Mouse (Mus musculus) neural tube, embryonic 13.5 days (tissue): ENCODE results near the gene Top2a. TPM values are rescaled to one million over a fixed set of nuclear protein-coding genes. Genes with fewer than 3 reads are reported as not detected.

Experiments
- ATAC-seq: fragments of 200-750 bp; cut with Nextera tagmentation; 2 replicates; pipeline ENCODE4 v1.8.0; 2017; ENCODE audit warnings: low read depth, mild to moderate bottlenecking, moderate TSS enrichment, moderate library complexity
- H3K27ac ChIP-seq: fragments of 300-500 bp; sonication (generic); replicated peaks from 2 replicates; pipeline ENCODE4 v1.5.1; 2015; ENCODE audit warnings: moderate library complexity, mild to moderate bottlenecking, inconsistent platforms
- H3K27me3 ChIP-seq: fragments of 300-500 bp; sonication (generic); 2 replicates; pipeline ENCODE4 v1.6.1; 2015; ENCODE audit warnings: mild to moderate bottlenecking, inconsistent platforms
- H3K36me3 ChIP-seq: fragments of 300-500 bp; sonication (generic); 2 replicates; pipeline ENCODE4 v1.6.1; 2015; ENCODE audit warnings: mild to moderate bottlenecking, inconsistent platforms
- H3K4me1 ChIP-seq: fragments of 300-500 bp; sonication (generic); replicated peaks from 2 replicates; pipeline ENCODE4 v1.6.1; 2015; ENCODE audit warnings: inconsistent platforms
- H3K4me2 ChIP-seq: fragments of 300-500 bp; sonication (generic); 2 replicates; pipeline ENCODE4 v1.6.1; 2015; ENCODE audit warnings: inconsistent platforms, mild to moderate bottlenecking, moderate library complexity
- H3K4me3 ChIP-seq: fragments of 300-500 bp; sonication (generic); 2 replicates; pipeline ENCODE4 v1.5.1; 2015; ENCODE audit warnings: mild to moderate bottlenecking, inconsistent platforms
- H3K9ac ChIP-seq: fragments of 300-500 bp; sonication (generic); 2 replicates; pipeline ENCODE4 v1.6.1; 2015; ENCODE audit warnings: moderate library complexity, mild to moderate bottlenecking, inconsistent platforms
- H3K9me3 ChIP-seq: fragments of 300-500 bp; sonication (generic); 2 replicates; pipeline ENCODE4 v1.6.1; 2016; ENCODE audit warnings: inconsistent platforms
- WGBS: fragments of 180-500 bp; shearing (Covaris S2); methylation state at CpG from one replicate; pipeline ENCODE4 v1.1.7; 2015; 5-methylcytosine and 5-hydroxymethylcytosine counted together
- polyA plus RNA-seq: library from polyadenylated mRNA; unstranded; fragments of >200 nt; fragmentation: Nextera tagmentation; extraction: Ambion mirVana; gene quantifications from 2 replicates; pipeline ENCODE4 v1.2.1, GENCODE M21; 2015

Gene Top2a
- polyA plus RNA-seq = 45.5 and 60.7 TPM in 2 replicates

DNA sequence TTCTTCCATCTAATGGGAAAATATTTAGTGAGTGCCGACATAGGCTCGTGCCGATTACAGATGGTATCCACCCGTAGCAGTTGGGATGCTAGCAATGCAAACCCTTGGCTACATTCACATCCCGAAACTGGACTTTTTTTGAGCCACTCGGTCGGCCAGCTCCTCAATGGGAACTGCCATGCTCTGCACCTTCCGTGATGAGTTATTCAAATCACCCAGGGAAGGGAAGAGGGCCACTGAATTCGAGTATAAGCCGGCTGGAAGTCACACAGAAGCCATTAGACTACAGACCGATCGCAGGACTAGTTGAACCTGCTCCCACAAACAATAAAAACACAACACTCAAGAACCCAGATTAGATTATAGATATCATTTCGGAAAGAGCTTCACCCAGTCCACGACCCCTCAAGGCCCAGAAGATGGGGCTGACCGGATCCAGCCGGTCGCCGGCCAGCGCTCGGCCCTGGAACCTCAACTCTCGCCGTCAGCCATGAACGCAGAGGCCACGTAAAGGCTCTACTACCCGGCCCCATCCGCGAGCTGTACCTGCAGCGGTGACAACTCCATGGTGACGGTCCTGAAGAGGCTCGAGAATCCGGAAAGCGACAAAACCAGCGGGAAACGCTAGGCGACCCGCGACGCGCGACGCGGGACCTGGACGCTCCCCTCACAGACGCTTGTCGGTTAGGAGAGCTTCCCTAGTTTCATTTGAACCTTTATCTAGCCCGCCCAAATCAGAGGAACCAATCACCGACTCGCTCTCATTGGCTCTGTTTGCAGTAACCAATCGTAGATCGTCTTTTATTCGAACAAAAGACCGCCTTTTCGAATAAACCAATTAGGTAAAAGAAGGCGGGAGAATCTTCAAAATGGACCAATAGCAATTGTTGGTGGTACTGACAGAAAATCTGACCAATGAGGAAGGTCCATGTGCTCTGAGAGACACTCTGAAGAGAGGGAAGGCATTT lies at the start of gene Top2a:
Gene Top2a (minus strand): TSS at position 690 of the 968 bp plus-strand sequence.
- Histone ChIP-seq H3K4me3 (peak within 1 kb of the TSS; percentile 63), H3K36me3 (peaks cover 2% of the 10 kb centered on the region; the same call in 1 of the 2 replicates), H3K27ac (no peak within 1 kb of the TSS), H3K4me1 (peaks cover 15% of the 10 kb centered on the region), H3K4me2 (peak within 1 kb of the TSS; percentile 74), H3K9me3 (no peaks in the 10 kb centered on the region), H3K9ac (peak within 1 kb of the TSS; percentile 68), H3K27me3 (no peaks in the 10 kb centered on the region)
- under 1% methylated on average over 54 of the region's 54 CpGs for WGBS
- ATAC-seq = peak; percentile 97

DNA sequence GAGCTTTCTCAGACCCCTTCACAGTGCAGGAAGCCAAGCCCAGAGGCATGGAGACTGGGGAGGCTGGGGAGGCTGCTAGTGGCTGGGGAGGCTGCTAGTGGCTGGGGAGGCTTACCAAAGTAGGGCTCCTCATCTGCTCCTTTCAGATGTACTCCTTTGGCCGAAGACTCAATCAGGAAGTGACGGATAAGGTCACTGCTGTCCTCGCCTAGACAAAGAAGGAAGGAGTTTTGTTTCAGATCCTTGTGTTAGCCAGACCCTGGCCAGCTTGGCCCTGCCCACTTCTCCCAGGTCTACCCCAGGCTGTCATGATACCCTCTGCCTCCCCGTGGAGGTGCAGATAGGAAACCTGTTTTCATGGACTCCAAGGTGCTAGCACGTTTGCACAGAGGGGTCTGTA lies 49.8 kb upstream of the Top2a start:
- no peak for ATAC-seq
- no peak overlapping the region for H3K9ac ChIP-seq
- peaks cover 11% of the 10 kb centered on the region for H3K4me1 ChIP-seq
- no peak overlapping the region for H3K4me3 ChIP-seq
- H3K27me3 ChIP-seq = no peaks in the 10 kb centered on the region
- WGBS = 62% methylated on average over 5 of the region's 5 CpGs
- H3K9me3 ChIP-seq = no peaks in the 10 kb centered on the region
- no peaks in the 10 kb centered on the region for H3K36me3 ChIP-seq
- H3K27ac ChIP-seq = no peak overlapping the region
- H3K4me2 ChIP-seq = no peak overlapping the region

DNA sequence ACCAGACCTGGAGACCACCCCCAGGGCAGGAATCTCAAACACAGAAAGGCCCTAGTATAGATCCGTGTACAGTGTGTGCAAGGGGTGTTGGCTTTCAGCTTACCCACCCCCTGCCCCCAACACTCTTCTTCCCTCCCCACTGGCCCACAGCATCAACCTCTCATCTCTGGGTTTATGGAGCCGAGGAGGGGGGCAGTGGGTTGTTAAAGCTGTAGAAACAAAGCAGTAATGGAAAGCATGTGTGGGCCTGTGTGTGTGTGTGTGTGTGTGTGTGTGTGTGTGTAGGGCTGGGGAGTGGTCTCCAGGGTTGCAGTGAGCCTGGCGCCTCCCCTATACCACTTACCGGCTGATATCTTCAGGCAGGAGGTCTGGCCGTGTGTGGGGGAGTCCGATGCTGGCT lies 47.9 kb upstream of the Top2a start:
- no peak overlapping the region for H3K4me3 ChIP-seq
- H3K9me3 ChIP-seq = no peaks in the 10 kb centered on the region
- no peak overlapping the region for H3K9ac ChIP-seq
- WGBS = 5% methylated on average over 6 of the region's 6 CpGs
- no peak overlapping the region for H3K4me2 ChIP-seq
- no peaks in the 10 kb centered on the region for H3K36me3 ChIP-seq
- H3K27ac ChIP-seq = 0 out of 2 replicates have a peak overlapping the region, but pooled peaks have one; percentile 9
- H3K4me1 ChIP-seq = peaks cover 11% of the 10 kb centered on the region
- no peaks in the 10 kb centered on the region for H3K27me3 ChIP-seq
- ATAC-seq = peak; percentile 59; the same call in 1 of the 2 replicates

DNA sequence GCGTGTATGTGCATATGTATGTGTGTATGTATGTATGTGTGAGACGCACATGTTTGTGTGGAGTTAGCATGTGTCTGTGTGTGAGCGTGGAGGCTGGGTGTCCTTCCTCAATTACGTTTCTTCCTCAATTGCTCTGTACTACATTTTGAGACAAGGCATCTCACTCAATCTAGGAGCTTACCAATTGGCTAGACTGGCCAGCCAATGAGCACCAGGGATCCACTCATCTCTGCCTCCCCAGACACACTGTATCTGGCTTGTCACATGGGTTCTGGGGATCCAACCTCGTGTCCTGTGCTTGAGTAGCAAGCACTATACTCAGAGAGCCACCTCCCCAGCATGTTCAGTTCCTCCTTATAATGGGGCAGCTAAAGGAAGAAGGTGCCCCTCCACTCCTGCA lies 44.5 kb upstream of the Top2a start:
- ATAC-seq = no peak
- Histone ChIP-seq H3K4me1 (peaks cover 17% of the 10 kb centered on the region), H3K27ac (no peak overlapping the region), H3K36me3 (no peaks in the 10 kb centered on the region), H3K4me3 (no peak overlapping the region), H3K9me3 (no peaks in the 10 kb centered on the region), H3K27me3 (no peaks in the 10 kb centered on the region), H3K4me2 (no peak overlapping the region), H3K9ac (no peak overlapping the region)
- WGBS = 86% methylated on average over 5 of the region's 5 CpGs

DNA sequence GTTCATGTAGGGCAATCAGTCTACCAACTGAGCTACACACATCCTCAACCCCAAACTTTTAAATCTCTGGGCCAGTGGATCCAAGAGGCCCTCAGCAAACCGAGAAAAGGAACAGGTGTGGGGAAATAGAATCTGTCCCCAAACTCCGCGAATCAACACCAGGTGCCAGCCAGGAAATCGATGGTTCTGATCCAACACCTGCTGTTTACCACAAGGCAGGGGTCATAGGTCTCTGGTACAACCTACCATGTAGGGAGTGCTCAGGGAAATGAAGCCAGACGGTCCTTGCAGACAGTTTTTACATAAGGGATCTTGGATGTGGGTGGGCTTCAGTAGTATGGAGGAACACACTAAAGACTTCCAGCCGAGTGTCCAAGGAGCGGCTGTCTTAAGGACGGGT lies 43.6 kb upstream of the Top2a start:
- 92% methylated on average over 8 of the region's 8 CpGs for WGBS
- H3K27ac ChIP-seq = no peak overlapping the region
- H3K4me2 ChIP-seq = no peak overlapping the region
- H3K27me3 ChIP-seq = no peaks in the 10 kb centered on the region
- peaks cover 23% of the 10 kb centered on the region for H3K4me1 ChIP-seq
- no peak overlapping the region for H3K9ac ChIP-seq
- no peak for ATAC-seq
- H3K9me3 ChIP-seq = no peaks in the 10 kb centered on the region
- no peak overlapping the region for H3K4me3 ChIP-seq
- H3K36me3 ChIP-seq = no peaks in the 10 kb centered on the region

DNA sequence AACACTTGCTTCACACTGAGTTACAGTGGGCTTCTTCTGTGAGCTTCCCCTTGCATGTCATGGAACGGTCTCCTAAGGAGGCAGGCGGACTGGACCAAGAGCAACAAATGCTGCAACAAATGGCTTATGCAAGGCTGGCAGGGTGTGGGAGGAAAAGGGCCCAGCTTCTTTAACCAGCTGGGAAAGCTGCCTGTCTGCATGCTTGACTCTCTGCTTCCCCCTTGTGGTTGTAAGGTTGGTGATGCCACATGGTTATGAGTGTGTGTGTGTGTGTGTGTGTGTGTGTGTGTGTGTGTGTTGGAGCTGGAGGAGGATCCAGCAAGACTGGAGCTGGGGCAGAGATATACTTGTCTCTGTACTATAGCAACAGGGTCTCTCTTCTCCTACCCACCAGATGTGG lies 42.0 kb upstream of the Top2a start:
- ATAC-seq = no peak
- 20% methylated on average over 2 of the region's 2 CpGs for WGBS
- no peak overlapping the region for H3K9ac ChIP-seq
- no peaks in the 10 kb centered on the region for H3K36me3 ChIP-seq
- H3K27me3 ChIP-seq = no peaks in the 10 kb centered on the region
- H3K4me2 ChIP-seq = no peak overlapping the region
- no peak overlapping the region for H3K27ac ChIP-seq
- H3K9me3 ChIP-seq = no peaks in the 10 kb centered on the region
- no peak overlapping the region for H3K4me3 ChIP-seq
- peaks cover 12% of the 10 kb centered on the region for H3K4me1 ChIP-seq

DNA sequence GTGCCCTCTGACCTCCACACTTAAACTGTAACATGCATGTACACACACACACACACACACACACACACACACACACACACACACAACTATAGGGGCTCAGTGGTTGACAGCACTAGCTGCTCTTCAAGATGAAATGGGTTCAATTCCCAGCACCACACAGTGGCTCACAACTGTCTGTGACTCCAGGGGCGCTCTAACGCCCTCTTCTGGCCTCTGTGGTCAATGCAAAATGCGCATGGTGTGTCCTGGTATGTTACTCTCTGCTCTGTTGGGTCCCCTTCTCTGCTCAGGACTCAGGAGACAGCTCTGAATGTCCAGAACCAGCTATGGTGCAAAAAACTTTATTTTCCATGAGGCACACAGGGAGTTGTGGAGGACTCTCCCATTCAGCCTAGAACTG lies 41.4 kb upstream of the Top2a start:
- no peak overlapping the region for H3K9ac ChIP-seq
- H3K27ac ChIP-seq = no peak overlapping the region
- no peaks in the 10 kb centered on the region for H3K9me3 ChIP-seq
- H3K4me2 ChIP-seq = no peak overlapping the region
- H3K4me1 ChIP-seq = peaks cover 12% of the 10 kb centered on the region
- no peak overlapping the region for H3K4me3 ChIP-seq
- H3K36me3 ChIP-seq = no peaks in the 10 kb centered on the region
- 81% methylated on average over 3 of the region's 3 CpGs for WGBS
- no peak for ATAC-seq
- peaks cover 3% of the 10 kb centered on the region; the same call in 1 of the 2 replicates for H3K27me3 ChIP-seq

DNA sequence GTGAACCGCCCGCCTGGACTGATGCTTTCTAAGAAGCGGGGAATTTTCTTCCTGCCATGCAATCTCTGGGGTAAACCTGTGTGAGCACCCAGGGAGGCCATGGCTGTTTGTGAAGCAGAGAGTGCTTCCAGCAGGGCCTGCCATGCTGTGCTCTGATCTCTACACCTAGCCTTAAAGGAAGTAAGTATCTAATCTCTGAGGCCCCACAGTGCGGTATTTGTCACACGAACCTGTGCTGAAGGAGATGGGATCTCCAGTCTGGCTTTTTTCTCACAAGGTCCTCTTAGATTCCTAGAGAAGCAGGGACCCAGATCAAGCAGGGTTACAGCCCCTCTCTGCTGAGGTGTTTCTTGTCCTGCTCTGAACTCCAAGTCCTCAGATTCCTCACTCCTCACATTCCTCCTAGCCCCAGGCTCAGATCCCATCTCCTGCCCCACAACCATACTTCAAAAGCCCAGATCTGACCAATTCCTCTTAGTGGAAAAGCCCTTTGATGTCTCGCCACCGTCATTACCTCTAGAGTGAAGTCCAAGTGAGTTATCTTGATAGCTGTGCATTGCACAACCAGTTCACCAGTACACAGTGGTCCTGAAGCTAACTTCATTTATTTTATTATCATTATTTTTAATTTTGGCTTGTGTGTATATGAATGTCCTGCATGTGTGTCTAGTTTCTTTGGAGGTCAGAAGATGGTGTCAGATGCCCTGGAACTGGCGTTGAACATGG lies 39.6 kb upstream of the Top2a start:
- no peak overlapping the region for H3K9ac ChIP-seq
- WGBS = 43% methylated on average over 8 of the region's 8 CpGs

DNA sequence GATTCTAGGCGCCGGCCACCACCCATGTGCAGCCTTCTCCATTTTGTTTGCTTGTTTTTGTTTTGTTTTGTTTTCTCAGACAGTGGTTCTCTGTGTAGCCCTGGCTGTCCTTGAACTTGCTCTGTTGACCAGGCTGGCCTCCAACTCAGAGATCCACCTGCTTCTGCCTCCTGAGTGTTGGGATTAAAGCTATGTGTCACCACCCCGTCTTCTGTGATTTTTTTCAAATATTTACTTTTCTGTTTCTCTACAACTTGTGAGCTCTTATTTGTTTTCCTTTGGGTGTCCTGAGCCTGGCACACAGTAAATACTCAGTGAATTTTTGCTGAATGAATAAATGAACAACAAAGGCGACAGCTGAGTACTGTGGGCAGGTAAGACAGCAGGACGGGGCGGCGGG lies 38.7 kb upstream of the Top2a start:
- peaks cover 12% of the 10 kb centered on the region for H3K4me1 ChIP-seq
- peaks cover 3% of the 10 kb centered on the region; the same call in 1 of the 2 replicates for H3K27me3 ChIP-seq
- no peak overlapping the region for H3K4me2 ChIP-seq
- no peak for ATAC-seq
- WGBS = 83% methylated on average over 7 of the region's 7 CpGs
- no peak overlapping the region for H3K9ac ChIP-seq
- no peak overlapping the region for H3K27ac ChIP-seq
- no peaks in the 10 kb centered on the region for H3K36me3 ChIP-seq
- H3K4me3 ChIP-seq = no peak overlapping the region
- H3K9me3 ChIP-seq = peaks cover 10% of the 10 kb centered on the region

More for the DNA sequence above, 39.6 kb upstream of the Top2a start:
- ATAC-seq = no peak
- Histone ChIP-seq H3K36me3 (no peaks in the 10 kb centered on the region), H3K27me3 (peaks cover 3% of the 10 kb centered on the region; the same call in 1 of the 2 replicates), H3K4me2 (no peak overlapping the region), H3K9me3 (peaks cover 10% of the 10 kb centered on the region), H3K4me3 (no peak overlapping the region), H3K4me1 (peaks cover 12% of the 10 kb centered on the region), H3K27ac (no peak overlapping the region)

DNA sequence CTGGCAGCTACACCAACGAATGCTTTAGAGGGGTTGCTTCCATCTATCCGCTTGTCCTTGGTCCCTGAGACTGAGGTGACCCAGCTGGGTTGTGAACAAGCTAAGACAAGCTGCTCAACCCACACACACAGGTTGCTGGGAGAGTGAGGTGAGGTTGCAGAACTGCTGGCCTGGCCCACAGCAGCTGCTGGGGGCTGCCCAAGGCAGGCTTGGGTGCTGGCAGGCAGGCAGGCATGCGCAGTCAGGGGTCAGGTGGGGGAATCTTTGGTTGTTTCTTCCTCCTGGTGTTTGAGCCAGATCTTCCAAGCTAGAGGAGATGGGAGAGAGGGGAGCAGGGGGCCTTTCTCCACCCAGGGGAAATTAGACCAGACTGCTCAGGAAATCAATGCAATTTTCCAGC lies 36.4 kb upstream of the Top2a start:
- Histone ChIP-seq H3K27ac (no peak overlapping the region), H3K4me3 (no peak overlapping the region), H3K4me1 (peaks cover 15% of the 10 kb centered on the region), H3K9ac (no peak overlapping the region), H3K9me3 (peaks cover 10% of the 10 kb centered on the region), H3K4me2 (no peak overlapping the region), H3K27me3 (peaks cover 3% of the 10 kb centered on the region; the same call in 1 of the 2 replicates), H3K36me3 (no peaks in the 10 kb centered on the region)
- 88% methylated on average over 3 of the region's 3 CpGs for WGBS
- ATAC-seq = no peak

DNA sequence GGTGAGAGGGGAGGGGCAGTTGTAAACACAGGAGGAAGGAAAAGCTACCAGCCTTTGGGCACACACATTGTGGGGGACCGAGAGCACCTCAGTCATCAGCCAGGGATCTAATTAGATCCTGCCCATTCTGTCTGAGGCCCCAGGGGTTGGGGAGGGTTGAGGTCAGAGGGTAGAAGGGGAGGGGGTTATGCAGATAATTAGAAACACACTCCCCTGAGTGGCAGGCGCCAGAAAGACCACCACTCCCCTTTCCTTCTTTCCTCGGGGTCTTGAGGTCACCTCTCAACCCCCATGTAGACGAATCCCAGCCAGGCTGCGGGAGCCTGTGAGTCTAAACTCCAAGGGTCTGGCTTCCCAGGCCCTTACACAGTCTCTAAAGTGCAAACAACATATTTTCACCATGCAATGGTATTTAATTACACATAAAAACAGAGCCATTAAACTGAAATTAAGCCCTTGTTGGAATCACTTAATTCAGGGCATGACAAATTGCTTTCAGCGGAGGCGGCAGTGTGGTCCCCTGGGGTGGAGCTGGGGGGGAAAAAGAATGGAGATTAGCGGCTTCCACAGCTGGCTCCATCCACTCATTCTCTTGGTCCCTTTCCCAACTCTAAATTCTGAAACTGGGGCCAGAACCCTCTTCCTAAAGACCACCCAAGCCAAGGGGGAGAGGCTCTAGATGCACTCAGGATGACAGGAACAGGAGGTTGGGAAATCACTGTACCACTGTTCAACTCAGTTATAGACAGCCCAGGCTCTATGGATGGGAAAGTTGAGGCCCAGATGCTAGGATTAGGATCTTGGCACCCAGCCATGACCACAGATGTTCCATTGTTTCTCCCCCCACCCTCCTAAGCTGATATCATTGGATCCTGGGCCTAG lies 31.8 kb upstream of the Top2a start:
- WGBS = 4% methylated on average over 8 of the region's 8 CpGs
- H3K9ac ChIP-seq = no peak overlapping the region
- H3K27ac ChIP-seq = no peak overlapping the region; the same call in 1 of the 2 replicates
- H3K9me3 ChIP-seq = peaks cover 10% of the 10 kb centered on the region
- H3K4me2 ChIP-seq = no peak overlapping the region
- no peak overlapping the region for H3K4me3 ChIP-seq
- peak; percentile 72 for ATAC-seq
- peaks cover 15% of the 10 kb centered on the region for H3K36me3 ChIP-seq
- H3K27me3 ChIP-seq = peaks cover 3% of the 10 kb centered on the region; the same call in 1 of the 2 replicates
- H3K4me1 ChIP-seq = peaks cover 15% of the 10 kb centered on the region
